Mouse (Mus musculus) testis, postnatal 14 days (tissue): ENCODE data around the gene Kdm7a.

ENCODE experiments used
- DNase-seq: peaks from one replicate; pipeline ENCODE4 v3.0.0; 2021; ENCODE audit warnings: low spot score

Gene Kdm7a

DNA sequence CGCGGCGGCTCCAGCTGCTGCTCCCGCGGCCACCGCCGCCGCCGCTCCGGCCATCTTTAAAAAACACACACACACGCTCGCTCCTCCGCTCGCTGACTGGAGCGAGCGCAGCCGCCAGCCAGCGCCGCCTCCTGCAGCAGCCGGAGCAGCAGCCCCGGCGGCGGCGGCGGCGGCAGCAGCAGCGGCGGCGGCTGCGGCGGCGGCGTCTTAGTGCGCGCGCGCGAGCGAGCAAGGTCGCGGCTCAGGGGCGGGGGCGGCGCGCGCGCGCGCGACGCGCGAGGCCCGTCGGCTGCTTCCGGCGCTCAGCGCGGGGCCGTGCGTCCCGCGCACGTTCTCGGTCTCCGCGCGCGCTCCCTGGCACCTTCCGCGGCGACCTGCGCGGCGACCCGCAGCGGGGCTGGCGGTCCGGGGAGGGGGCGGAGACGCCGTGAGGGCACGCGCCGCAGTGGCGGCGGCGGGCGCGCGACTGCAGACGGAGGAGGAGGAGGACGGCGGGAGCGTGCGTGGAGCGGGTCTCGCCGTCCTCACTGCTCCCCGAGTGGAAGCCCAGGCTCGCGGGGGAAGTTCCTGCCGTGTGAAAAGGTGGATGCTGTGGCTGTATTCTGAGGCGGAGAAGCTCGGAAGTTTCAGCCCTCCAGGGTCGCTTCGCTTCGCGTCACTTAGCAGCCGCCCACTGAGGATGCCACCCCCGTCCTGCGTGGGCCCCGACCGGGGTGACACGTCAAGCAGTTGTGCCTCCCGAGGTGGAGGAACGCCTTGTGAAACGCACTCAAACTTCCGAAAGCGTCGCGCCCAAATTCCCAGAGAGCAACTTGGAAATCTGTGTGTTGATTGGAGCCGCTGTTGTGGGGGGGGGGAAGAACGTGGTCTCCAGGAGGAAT lies at the start of gene Kdm7a:
Gene Kdm7a (minus strand): TSS at position 209 of the 881 bp plus-strand sequence.
- DNase-seq: peak; percentile 88

DNA sequence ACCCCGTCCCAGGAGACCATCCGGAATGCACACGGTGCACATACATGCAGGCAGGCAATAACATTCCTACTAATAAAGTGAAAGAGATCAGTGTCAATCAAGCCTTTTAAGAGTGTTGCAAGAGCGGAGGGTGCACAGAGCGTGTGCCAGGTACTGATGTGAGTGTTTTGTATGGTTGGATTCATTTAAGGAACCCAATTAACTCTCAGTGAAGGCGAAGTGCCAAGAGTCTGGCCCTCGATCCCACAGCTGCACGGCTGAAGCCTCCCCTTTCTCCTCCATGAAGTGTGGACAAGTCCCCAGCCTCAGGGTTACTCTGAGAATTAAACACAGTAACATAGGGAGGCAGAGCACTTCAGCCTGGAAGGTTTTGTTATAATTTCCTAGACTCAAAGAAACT lies 48.7 kb upstream of the Kdm7a start:
- no peak for DNase-seq

DNA sequence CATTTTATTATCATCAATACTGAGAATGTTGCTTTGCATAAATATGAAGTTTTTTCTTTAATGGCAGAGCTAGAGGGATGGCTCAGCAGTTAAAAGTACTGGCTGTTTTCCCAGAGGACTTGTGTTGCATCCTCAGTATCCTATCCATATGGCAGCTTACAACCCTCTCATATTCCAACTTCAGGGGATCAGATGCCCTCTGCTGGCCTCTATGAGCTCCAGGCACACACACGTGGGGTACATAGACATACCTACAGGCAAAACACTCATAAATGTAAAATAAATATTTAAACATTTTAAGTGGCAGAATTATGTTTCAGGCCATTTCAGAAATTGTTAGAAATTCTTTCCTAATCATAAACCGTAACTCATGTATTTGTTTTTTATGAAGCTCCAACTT lies 43.5 kb upstream of the Kdm7a start:
- no peak for DNase-seq

DNA sequence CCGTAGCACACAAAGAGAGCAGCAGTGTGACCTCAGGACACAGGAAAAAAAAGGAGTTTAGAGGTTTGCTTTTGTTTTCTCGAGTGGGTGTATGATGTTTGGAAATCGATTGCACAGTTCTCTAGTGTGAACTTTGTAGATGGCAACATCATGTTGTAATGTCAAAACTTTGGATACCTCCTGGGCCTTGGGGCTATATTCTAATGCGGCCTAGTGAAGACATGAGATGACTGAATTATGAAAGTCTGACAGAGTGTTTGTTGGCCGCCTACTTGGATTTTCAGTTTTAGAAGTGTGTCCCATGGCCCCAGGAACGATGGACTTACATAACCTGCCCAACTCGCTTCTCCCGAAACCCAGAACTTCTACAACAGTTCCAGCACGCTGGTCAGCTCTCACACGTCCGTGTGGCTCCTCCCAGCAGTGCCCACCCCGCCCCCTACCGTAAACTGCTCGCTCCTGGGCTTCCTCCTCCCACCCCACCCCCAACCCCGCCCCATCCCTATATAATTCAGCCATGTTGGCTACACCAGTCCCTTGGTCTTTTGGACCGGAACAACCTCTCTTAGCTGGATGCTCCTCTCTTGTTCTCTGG lies 42.7 kb upstream of the Kdm7a start:
- DNase-seq: no peak

DNA sequence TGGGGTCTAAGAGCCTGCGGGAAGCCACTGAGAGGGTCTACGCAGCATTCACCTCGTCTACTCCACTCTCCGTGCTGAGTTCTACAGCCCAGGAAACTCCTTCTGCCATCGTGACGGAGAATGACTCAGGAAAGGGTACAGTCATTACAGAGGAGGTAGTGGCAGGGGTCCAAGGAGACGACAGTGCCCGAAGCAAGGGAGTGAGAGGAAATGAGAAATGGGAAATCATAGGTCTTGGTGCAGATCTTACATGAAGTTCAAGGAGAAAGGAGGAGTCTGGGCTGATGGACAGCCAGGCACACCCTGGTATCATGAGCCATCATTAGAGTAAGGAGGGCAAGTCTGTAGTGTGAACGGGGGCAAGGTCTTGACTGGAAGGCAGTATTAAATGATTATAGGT lies 37.5 kb upstream of the Kdm7a start:
- DNase-seq: no peak

DNA sequence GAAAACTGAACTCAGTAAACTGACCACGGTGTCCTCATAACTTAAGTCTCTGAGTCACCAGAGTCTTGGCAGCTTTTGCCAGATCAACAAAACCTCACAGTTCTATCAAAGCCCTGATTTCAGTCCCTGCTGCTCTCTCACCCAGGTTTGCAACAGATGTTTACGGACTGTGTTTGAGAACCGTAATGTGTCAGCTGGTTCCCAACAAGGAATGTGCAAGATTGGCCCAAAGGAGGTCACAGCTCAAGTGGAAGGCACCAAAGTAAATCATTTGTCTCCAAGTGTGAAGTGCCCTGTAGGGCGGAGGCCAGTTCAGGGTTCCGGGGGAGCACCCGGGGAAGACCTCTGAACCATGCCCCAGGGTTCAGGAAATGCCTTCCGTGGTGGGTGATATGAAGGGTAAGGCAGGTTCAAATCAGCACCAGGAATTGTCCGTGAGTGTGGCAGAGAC lies 36.9 kb upstream of the Kdm7a start:
- DNase-seq: peak; percentile 28

DNA sequence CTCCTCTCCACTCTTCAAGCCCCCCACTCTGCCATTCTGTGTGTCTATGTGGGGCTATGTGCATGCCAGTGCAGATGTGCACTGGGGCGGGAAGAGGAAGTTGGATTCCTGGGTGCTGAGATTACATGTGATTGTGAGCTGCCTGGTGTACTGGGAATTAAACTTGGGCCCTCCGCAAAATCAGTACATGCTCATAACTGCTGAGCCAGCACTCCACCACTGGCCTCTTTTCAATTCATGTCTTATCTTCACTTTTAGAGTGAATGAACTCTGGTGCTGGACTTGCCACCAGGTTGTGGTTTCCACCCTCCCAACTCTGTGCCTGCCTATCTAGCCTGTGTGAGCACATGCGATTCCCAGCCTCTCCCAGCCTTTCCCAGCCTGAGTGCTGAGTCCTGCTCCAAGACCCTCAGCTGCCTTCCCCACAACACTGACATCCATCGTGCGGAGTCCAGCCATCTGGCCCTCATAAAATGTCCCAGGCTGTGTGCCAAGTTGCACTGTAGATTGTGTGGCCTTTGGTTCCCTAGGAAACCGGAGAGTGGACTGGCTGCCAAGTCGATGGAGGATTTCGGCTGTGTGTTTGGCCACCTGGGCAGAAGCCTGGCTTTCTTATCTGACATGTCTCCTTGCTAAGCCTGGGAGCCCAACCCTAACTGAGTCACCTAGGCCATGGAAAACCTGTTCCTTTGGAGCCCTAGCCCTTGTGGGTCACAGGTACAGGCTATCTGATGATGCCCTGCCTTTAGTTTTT lies 36.3 kb upstream of the Kdm7a start:
- peak; percentile 71 for DNase-seq

DNA sequence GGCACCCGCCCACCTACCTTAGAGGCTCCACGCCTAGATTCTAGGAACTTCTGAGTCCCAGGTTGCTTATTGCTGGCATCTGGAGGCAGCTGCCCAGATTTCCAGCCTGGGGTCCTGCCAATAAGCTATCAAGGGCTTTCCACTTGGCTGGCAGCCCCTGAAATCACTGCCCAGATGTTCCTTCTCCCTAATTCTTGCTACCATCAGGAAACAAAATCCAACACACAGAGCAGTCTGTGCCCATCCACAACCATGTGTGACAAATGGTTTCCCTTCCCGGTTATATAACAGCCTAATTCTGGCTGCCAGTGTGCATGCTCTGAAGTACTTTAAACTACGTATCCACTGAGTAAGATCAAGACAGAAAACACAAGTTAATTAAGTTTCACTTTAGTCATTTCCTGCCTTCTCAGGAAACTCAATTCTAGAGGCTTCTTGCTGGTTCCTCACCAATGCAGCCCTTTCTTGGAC lies 34.9 kb upstream of the Kdm7a start:
- DNase-seq: peak; percentile 15

DNA sequence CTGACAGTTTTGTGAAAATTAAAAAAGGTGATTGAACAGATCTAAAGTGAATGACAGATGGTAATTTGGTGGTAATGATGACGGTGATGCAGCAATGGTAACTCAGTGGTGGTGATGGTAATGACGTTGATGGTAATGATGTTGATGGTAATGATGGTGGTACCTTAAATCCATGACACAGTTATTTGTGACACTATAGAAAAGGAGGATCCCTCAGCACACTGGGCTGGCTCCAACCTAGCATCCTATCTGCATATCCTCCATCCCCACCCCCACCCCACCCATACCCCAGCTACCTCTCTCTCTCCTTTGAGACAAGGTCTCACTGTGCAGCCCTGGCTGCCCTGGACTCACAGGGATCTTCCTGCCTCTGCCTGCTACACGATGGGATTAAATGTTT lies 34.4 kb upstream of the Kdm7a start:
- no peak for DNase-seq

DNA sequence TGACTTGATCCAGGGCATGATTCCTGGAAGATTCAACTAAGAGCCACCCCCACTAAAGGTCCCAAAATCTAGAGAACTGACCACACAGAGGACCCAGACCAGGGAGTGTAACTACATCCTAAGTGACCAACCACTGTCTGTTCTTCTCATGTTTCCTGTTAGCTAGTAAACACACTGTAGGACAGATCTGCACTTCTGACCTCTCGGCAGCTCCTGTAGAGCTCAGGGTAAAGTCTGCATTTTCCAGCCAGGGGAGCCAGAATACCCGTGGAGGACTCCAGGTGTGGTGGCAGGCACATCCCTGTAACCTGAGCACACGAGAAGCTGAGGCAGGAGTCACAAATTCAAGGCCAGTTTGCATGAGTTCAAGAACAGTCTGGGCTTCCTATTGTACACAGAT lies 31.3 kb upstream of the Kdm7a start:
- no peak for DNase-seq

DNA sequence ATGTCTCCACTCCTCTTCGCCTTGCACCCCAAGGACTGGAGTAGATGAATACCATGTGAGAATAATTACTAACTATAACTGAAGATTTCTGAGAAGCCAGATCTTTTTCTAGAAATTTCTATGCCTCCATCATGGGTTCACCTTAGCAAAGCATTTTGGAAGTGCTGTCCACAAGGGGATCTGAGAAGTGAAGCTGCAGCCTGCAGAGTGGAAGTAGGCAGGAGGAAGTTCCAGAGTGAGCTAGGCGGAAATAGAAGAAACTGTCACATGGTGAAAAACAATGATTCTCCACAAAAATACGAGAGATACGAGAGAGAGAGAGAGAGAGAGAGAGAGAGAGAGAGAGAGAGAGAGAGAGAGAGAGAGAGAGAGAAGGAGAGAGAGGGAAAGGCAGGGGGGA lies 26.0 kb upstream of the Kdm7a start:
- no peak for DNase-seq

DNA sequence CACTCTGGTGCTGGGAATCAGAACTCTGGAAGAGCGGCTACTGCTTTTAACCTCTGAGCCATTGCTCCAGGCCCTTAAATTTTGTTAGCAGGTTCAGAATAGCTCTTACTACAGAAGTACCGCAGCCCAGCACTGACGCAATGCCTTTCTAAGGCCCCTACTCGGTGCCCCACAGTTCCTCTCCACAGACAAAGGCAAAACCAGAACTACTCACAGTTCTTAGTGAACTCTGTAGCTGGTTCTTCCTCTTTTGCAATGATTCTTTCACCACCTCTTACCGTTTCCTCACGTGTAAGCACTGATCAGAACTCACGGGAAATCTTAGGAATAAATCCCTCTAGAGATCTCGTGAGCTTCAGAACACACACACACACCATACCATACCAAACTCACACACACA lies 24.1 kb upstream of the Kdm7a start:
- no peak for DNase-seq

DNA sequence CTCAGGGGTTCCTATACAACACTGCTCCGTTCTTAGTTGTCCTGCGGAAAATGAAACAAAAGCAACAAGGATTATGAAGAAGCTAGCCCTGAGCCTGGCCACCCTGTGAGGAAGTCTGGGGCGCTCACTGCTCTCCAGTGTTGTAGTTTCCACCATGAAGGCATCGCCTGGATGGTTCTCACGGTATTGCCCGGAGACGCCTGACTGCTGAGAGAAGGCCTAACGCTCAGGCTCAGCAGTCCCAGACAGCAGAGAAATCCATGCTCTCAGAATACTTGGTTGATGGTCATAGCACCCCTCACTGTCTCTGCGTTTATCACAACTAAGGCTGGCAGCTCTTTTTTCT lies 20.0 kb upstream of the Kdm7a start:
- DNase-seq: no peak

DNA sequence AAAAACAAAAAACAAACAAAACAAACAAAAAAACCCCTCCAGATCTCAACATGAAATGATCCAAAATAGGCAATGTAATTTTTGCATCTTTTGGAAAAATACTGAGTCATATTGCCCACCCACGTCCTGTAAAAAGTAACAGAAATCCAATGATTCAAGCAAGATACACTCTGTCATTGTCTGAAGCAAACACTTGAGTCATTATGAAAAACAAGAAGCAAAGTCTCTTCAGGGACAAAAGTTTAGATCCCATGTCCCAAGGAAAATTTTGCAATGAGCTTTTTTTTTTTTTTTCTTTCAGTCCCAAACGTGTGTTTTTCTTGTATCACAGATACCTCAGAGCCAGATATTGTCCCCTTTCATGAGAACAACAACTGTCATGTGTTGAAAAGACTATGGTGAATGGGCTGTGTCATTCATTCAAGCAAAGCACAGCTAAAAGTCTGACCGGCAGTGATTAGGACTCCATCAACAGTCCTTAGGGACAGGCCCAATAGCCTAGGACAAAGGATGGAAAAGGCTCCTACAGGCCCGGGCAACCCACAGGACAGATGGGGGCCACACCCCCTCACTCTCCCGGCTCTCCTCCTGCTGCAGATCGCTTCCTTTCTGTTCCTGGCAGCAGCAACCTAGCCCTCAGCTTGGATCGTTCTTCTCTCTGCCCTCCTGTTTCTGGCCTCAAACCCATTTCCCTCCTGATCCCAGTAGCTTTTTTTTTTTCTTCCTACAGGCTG lies 19.5 kb upstream of the Kdm7a start:
- DNase-seq: no peak

DNA sequence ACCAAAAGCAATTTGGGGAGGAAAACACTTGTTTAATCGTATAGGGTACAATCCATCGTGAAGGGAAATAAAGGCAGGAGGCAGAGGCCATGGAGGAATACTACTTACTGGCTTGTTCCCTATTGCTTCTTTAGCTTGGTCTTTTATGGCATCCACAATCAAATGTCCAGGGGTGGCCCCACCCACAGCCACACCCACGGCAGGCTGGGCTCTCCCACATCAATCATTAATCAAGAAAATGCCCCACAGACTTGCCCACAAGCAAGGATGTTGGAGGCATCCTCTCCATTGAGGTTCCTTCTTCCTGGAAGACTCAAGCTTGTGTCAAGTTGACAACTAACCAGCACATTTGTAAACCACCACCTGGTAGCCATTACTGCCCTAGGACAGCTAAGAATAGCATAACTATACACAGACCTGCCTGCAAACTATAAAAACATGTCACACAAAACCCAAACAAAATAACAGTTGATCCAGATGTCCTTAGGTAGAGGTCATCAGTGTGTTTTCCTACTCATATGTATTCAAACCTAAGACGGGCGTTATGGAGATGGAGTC lies 16.8 kb upstream of the Kdm7a start:
- no peak for DNase-seq

DNA sequence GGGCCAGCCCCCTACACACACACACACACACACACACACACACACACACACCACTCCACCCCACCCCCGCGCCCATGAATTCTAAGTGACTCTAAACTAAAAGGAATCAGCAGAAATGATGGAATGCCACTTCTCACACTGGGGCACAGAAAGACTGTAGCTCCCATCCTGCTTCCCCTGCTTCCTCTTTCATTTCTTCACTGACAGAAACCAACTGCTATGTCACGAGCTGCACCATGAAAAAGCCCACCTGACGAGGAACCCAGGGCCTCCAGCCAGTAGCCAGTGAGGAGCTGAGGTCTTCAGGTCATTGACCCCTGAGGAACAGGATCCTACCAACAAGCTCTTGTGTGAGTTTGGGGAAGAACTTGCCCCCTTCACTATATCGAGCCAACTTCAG lies 15.9 kb upstream of the Kdm7a start:
- no peak for DNase-seq

DNA sequence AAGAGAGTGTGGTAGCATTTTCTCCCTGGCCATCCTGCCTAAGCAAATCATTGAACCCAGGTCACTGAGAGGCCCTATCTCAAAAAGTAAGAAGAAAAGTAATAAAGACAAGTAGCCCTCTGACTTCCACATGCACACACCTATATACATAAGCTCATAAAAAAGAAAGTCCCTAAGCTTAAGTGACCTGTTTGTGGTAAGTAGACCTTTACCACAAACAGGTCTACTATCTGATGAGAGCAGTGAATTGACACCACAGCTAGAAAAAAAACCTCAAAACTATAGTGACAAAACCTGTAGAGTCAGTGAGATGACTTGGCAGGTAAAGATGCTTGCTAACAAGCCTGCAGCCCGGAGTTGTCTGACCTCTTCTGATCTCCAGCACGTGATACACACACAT lies 11.4 kb upstream of the Kdm7a start:
- DNase-seq: no peak

DNA sequence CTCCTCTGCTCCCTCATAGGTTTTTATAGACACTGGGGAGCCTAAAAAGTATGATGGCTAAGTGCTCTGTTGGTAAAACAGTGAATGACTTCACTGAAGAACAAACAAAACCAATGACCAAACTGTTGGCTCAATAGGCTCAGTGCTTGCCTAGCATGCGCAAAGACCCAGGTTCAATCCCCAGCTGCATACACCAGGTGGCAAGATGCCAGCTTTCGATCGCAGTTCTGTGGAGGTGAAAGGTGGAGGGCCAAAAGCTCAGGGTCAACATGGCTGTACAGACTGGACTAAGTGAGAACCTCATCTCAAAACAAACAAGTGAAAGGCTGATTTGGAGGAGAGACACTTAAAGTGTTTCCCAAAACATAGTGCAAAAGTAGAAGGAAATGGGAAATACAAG lies 10.5 kb upstream of the Kdm7a start:
- DNase-seq: no peak

DNA sequence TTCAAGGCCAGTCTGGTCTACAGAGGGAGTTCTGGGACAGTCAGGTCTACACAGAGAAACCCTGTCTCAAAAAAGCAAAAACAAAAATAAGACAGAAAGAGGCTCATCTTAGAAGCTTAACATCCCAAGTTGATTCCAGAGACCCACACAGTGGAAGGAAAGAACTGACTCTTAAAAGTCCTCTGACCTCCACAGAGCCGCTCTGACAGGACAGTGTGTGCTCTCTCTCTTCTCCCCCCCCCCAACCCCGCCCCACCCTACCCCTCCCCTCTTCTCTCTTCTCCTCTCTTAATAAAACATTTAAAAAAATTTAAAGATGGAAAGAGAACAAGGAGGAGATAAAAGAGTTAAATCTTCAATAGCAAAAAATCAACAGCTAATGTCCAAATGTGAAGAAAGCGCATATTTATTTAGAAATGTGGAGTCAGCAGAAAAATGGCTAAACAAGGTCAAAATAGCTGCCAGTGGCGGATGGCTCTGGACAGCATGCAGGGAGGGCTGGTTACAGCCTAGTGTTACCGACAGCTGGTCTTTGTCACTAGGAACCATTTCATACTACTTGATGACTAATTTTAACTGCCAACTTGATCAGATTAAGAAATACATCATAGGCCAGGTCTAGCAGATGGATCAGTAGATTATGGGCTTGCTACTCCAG lies 8.5 kb upstream of the Kdm7a start:
- no peak for DNase-seq

DNA sequence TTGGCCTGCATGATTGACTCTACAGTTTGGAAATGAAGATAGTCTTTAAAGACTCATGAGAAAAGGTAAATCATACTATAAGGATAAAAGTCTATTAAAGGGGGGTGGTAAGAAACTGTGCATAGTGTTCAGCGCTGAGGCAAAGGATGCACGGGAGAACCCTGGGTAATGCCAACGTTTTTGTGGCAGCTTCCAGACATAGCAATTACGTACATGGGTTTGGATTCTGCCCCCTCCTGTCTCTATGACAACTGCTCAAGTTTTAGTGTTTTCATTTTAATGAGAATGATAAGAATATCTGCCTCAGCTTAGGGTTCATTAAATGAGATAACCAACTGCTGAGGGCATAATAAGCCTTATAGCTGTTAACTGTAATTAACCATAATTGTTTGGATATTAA lies 3.1 kb upstream of the Kdm7a start:
- DNase-seq: no peak

DNA sequence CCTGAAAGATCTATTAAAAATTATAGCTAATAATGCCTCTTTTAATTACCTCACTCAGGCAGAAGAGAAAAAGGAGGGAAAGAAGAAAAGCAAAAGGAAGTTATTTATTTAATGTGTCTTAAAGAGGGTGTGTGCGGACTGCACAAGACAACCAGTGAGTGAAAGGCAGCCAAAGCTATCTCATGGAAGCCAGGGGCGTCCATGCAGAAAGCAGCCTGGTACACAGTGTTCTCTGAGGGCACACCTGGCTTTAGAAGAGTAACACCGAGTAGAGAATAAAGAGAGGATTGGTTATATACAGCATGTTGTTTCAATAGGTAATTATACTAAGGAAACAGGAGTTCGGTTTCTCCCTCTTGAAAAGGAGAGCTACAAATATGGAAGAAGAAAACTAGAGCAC lies 1.6 kb upstream of the Kdm7a start:
- DNase-seq: peak; percentile 37
